Mouse (Mus musculus) left cerebral cortex, postnatal 36 days (tissue): Measurements from ENCODE around the gene Pde4a. TPM values are rescaled to one million over a fixed set of nuclear protein-coding genes. Genes with fewer than 3 reads are reported as not detected.
A peak's percentile ranks its signal among the peaks of the same experiment; 100 is the strongest.
"Not testable (repeated sequence)": the region's sequence is repeated elsewhere in the genome, so short reads cannot be mapped to it uniquely, and the experiment has no call there.

Experiments
- DNase-seq, 2 experiments: peaks; one replicate each; pipeline ENCODE4 v3.0.0; 2021 to 2022; ENCODE audit warnings: low spot score in 2 of 2, mixed read lengths in 1 of 2
- intact Hi-C: fragments of 180-260 bp; cut with DNase I; formaldehyde crosslinking; loops from one replicate; pipeline ENCODE4 v1.15.1; 2025
- total RNA-seq, 2 experiments: library from RNA; stranded (reverse); gene quantifications; 2 replicates each; pipeline ENCODE4 v1.2.3; 2021

The Pde4a gene
- total RNA-seq, 2 experiments from 2014 or later: 94.8 to 98.7 TPM

- peak in 1 of 2 experiments; percentile 30 for DNase-seq
- intact Hi-C loops: no loop called here
Measured at GRCm38 (mm10) chr9:21204528-21205272, 39.2 kb downstream of the Pde4a start.

- DNase-seq: no peak
- intact Hi-C loops: no loop called here
Measured at GRCm38 (mm10) chr9:21206848-21207247, 41.3 kb downstream of the Pde4a start.

GRCm38 (mm10) chr9:21208626-21209025 is 43.1 kb downstream of the Pde4a start:
- intact Hi-C loops: no loop called here
- no peak for DNase-seq

DNA sequence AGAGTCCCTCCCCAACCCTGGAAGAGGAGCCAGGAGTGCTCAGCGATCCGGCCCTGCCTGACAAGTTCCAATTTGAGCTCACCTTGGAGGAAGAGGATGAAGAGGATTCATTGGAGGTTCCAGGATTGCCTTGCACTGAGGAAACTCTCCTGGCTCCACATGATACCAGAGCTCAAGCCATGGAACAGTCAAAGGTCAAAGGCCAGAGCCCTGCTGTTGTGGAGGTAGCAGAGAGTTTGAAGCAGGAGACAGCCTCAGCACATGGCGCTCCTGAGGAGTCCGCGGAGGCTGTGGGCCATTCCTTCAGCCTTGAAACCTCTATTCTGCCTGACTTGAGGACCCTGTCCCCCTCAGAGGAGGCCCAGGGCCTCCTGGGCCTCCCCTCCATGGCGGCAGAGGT is 45.3 kb downstream of the Pde4a start:
- no peak for DNase-seq
- intact Hi-C loops: no loop called here

GRCm38 (mm10) chr9:21211624-21212023 is 46.1 kb downstream of the Pde4a start:
- intact Hi-C loops: no loop called here

GRCm38 (mm10) chr9:21213617-21214190 is 48.2 kb downstream of the Pde4a start:
- DNase-seq: no peak
- intact Hi-C loops: no loop called here

More at GRCm38 (mm10) chr9:21211624-21212023, 46.1 kb downstream of the Pde4a start:
- no peak for DNase-seq

- intact Hi-C loops: loop anchor here (5.0 kb wide), 1 partner anchor 64 kb away; no protein-coding TSS in a partner anchor
- peak in 1 of 2 experiments; percentile 31 for DNase-seq
Measured at GRCm38 (mm10) chr9:21216050-21216841, 50.7 kb downstream of the Pde4a start.

DNA sequence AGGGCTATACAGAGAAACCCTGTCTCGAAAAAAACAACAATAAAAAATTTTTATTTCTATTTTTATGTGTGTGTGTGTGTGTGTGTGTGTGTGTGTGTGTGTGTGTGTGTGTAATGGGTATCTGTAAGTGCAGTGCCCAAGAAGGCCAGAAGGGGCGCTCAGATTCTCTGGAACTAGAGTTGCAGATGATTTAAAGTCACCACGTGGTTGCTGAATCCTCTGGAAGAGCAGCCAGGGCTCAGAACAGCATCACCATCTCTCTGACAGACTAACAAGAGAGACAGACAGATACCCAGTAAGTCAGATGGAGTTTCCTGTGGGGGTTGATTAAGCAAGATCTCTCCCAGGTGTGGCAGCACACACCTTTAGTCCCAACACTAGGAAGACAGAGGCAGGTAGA is 54.3 kb downstream of the Pde4a start:
- intact Hi-C loops: loop anchor here (5.0 kb wide), 1 partner anchor 68 kb away; no protein-coding TSS in a partner anchor
- DNase-seq: no peak

GRCm38 (mm10) chr9:21220490-21221382 is 55.2 kb downstream of the Pde4a start:
- intact Hi-C loops: no loop called here
- peak; percentile 87 to 89 for DNase-seq

DNA sequence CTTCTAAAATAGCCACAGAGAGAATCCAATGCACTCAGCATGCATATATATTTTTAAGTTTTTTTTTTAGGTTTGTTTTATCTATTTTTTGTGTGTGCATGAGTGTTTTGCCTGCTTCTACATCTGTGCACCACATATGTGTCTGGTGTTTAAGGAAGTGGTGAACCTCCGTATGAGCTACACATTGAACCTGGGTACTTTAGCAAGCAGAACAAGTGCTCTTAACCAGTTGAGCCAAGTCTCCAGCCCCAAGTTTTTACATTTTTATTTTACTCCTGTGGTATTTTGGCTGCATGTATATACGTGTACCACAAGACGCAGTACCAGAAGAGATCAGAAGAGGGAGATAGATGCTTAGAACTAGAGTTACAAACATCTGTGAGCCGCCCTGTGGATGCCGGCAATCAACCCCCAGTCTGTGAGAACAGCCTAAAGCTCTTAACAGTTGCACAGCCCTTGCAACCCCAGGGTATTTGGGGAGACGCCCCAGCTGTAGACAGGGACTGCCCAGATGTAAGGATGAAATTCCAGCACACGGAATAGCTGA is 55.9 kb downstream of the Pde4a start:
- intact Hi-C loops: no loop called here
- no peak for DNase-seq

GRCm38 (mm10) chr9:21223490-21223889 is 58.0 kb downstream of the Pde4a start:
- intact Hi-C loops, DNase-seq: not testable (repeated sequence)

- DNase-seq: no peak
- intact Hi-C loops: no loop called here
Measured at GRCm38 (mm10) chr9:21223906-21224305, 58.4 kb downstream of the Pde4a start.

- intact Hi-C loops: no loop called here
- no peak for DNase-seq
Measured at GRCm38 (mm10) chr9:21224576-21225414, 59.3 kb downstream of the Pde4a start.

DNA sequence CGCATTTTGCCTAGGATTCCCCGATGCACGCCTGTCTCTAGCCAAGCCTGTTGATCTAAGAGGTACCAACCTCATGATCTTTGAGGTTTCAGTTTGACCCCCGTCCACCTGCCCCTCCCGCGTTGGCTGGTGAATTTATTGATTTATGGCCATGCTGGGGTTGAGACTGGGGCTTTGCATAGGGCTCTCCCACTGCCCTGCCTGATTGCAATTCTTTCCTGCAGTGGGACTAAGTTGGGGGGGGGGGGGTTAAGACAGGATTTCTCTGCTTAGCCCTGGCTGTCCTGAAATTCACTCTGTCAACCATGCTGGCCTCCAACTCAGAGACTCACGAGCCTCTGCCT is 59.9 kb downstream of the Pde4a start:
- intact Hi-C loops: no loop called here
- DNase-seq: no peak

- intact Hi-C loops: no loop called here
- no peak for DNase-seq
Measured at GRCm38 (mm10) chr9:21227342-21227741, 61.8 kb downstream of the Pde4a start.

GRCm38 (mm10) chr9:21231551-21231950 is 66.0 kb downstream of the Pde4a start:
- intact Hi-C loops: no loop called here
- no peak for DNase-seq

DNA sequence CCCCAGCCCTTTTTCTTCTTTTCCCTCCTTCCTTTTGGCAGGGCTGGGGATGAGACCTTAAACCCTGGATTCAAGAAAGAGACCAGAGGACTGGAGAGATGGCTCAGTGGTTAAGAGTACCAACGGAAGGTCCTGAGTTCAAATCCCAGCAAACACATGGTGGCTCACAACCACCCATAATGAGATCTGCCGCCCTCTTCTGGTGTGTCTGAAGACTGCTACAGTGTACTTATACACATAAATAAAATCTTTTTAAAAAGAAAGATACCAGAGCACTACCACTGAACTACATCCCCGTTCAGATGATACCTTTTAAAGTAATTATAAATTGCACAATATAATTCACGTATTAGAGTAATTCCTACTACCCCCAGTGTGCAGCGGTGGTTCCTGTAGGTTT is 67.4 kb downstream of the Pde4a start:
- intact Hi-C loops: no loop called here
- DNase-seq: no peak

- no peak for DNase-seq
- intact Hi-C loops: no loop called here
Measured at GRCm38 (mm10) chr9:21233366-21233765, 67.9 kb downstream of the Pde4a start.
